Mouse (Mus musculus) mouse trophoblast stem cell (cell line): ENCODE results near the gene Oxnad1.
"Not testable (repeated sequence)": the region's sequence is repeated elsewhere in the genome, so short reads cannot be mapped to it uniquely, and the experiment has no call there.

Experiments
- in situ Hi-C, 2 experiments: fragments of 300-500 bp; cut with MseI, MboI; formaldehyde crosslinking; loops; 2 replicates in 1 of 2; 3 replicates in 1 of 2; pipeline ENCODE4 v1.15.1; 2025

Gene Oxnad1

DNA sequence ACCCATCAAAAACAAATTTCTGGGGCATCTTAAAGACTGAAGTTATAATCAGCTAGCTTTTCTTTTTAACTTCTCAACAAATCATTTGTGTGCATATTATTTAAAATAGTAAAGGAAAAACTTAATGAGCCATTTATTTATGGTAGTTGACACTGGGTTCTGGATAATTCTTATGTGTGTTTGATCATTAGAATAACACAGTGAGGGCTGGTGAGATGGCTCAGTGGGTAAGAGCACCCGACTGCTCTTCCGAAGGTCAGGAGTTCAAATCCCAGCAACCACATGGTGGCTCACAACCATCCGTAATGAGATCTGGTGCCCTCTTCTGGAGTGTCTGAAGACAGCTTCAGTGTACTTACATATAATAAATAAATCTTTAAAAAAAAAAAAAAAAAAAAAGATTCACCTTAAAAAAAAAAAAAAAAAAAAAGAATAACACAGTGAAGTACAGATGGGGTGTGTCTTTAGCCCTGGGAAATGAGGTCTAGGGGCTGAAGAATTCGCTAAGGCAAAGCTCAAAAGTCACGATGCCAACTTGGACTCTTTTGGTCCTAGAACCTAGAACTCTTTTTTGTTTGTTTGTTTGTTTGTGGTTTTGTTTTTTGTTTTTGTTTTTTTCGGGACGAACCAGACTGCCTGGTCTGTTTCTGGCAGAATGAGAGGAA lies 2.5 kb downstream of the Oxnad1 start:
- in situ Hi-C loops, result not testable (repeated sequence)

GRCm38 (mm10) chr14:32091124-32091523 lies 6.0 kb downstream of the Oxnad1 start:
- in situ Hi-C loops, result no loop called here

DNA sequence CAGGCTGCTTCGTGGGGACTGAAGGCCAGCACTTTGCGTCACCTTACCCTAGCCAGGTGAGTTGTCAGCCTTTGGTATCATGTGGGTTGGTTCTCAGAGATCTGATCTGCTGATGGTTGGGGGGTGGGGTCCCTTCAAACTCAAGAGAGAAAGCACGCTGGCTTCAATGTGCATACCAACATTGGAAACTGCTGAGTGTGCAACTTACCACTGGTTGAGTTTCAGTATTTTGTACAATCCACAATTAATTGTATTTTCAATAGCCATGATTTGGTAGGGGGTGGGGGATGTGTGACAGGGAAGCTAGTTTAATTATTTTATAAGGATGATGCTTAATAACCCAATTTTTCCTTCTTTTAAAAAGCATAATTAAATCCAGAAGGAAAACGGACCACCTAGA lies 6.5 kb downstream of the Oxnad1 start:
- in situ Hi-C loops, result no loop called here

DNA sequence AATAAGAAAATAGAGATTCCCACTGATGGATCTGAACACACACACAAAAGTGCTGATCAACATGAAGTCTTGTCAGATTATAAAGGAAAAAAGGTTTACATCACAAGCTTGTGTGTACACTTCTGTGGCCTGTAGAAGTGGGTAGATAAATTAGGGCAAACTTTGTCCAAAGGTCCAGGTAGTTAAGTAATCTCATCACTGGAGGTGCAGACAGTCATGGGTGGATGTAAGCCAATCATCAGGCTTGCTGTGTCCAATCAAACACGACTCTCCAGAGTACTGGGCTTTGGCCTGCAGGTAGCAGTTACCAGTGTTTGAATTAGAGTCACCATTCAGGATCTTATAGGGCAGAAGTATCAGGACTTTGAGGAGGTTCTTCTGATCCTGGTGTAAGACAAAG lies 7.8 kb downstream of the Oxnad1 start:
- in situ Hi-C loops, result no loop called here

DNA sequence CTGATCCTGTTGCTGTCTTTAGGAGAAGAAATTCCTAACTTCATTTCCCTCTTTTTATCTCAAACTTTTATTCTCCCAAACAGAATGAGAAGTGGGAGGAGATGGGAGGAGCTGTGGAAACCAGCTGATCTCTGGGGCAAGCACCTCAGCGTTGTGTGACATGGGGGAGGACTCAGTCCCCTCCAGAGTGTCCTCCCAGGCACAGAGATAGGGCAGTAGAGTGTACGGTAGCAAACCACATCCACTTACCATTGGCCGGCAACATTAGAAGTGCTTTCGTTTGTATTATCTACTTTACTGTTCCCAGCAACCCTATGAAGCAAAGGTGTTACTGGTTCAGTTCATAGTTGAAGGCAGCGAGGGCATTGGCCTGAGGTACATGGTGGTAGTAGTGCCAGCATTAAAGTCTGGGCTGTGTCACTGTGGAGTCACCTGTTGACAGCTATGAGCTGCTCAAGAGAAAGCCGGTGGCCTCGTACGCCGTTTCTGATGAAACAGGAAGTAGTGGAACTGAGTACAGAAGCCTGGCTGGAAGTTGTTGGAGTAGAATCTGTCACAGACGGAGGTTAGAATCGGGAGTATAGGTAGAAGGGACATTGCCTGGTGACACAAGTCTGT lies 8.4 kb downstream of the Oxnad1 start:
- in situ Hi-C loops, result no loop called here

- in situ Hi-C loops, result no loop called here
Observed at GRCm38 (mm10) chr14:32095646-32096045, 10.5 kb downstream of the Oxnad1 start.

GRCm38 (mm10) chr14:32096740-32097139 lies 11.6 kb downstream of the Oxnad1 start:
- in situ Hi-C loops, result no loop called here

DNA sequence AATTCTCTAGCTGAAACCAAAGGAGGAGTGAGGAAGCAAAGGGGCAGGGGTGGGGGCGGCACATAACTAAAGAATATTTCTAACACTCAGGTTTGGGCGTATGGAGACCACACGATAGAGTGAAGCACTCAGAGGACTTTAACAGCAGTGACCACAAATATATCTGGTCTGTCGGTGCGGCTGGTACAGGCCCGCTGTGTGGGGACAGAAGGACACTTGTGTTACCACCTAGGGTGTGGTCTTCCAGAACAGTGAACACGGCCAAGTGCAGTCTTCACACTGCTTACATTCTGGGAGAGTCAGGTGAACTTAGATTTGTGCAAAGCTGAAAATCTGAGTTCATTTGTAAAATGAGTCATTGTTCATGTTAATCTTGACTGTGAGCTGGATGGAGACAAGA lies 12.5 kb downstream of the Oxnad1 start:
- in situ Hi-C loops, result no loop called here

- in situ Hi-C loops, result no loop called here
Observed at GRCm38 (mm10) chr14:32098951-32099350, 13.8 kb downstream of the Oxnad1 start.

GRCm38 (mm10) chr14:32103556-32103955 lies 18.4 kb downstream of the Oxnad1 start:
- in situ Hi-C loops, result no loop called here

GRCm38 (mm10) chr14:32105663-32106062 lies 20.5 kb downstream of the Oxnad1 start:
- in situ Hi-C loops, result no loop called here

DNA sequence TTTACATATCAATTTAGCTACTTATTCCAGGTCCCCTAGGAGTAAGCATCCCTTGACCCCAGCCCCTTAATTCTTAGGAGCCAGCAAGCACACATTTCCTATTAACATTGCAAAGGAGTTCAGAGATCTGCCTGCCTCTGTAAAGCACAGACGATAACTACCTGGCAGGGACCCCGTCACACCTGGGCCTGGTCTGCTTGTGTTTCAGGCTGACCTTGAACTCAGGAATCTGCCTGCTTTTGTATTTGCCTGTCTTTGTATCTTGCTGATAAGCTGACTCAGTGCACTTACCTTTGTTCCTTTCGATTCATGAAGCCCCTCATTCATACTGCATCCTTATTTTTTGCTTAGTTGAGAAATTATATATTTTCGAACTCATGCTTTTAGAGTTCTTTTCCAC lies 21.7 kb downstream of the Oxnad1 start:
- in situ Hi-C loops, result no loop called here

GRCm38 (mm10) chr14:32112124-32112523 lies 26.9 kb downstream of the Oxnad1 start:
- in situ Hi-C loops, result not testable (repeated sequence)

- in situ Hi-C loops, result no loop called here
Observed at GRCm38 (mm10) chr14:32120940-32121919, 36.1 kb downstream of the Oxnad1 start.

- in situ Hi-C loops, result no loop called here
Observed at GRCm38 (mm10) chr14:32121920-32122315, 36.7 kb downstream of the Oxnad1 start.

GRCm38 (mm10) chr14:32124261-32124660 lies 39.1 kb downstream of the Oxnad1 start:
- in situ Hi-C loops, result no loop called here

- in situ Hi-C loops, result not testable (repeated sequence)
Observed at GRCm38 (mm10) chr14:32125256-32125655, 40.1 kb downstream of the Oxnad1 start.

DNA sequence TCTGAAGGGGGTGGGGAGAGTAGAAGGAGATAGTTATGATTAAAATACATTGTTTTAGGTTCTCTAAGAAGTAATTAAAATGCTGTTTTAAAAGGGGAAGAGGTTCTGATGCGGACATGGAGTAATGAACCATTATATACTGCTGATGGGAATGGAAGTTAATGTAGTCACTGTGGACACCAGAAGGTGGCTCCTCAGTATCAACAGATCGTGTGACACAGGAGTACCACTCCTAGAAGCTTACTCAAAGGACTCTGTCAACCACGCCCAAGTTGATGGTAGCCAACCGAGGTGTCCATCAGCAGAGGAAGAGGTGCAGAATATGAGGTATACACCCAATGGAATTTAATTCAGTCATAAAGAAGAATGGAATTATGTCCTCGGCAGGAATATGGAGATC lies 43.2 kb downstream of the Oxnad1 start:
- in situ Hi-C loops, result no loop called here

DNA sequence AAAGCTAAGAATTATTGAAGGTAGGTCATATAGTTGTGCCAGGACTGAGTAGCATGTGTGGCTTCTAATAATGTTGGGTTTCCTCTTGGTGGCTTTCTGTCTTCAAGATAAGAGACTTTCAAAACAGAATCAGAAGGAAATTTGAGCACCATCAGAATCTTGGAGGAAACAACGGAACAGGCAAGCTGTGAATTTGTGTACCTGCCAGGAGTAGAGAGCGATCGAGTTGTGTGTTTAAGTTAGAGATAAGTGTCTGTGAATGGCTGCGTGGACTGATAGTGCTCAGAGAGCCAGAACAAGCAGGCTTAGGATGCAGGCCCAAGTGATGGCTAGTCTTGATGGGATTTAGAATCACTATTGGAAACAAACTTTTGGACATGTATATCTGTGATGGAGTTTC lies 46.7 kb downstream of the Oxnad1 start:
- in situ Hi-C loops, result no loop called here

DNA sequence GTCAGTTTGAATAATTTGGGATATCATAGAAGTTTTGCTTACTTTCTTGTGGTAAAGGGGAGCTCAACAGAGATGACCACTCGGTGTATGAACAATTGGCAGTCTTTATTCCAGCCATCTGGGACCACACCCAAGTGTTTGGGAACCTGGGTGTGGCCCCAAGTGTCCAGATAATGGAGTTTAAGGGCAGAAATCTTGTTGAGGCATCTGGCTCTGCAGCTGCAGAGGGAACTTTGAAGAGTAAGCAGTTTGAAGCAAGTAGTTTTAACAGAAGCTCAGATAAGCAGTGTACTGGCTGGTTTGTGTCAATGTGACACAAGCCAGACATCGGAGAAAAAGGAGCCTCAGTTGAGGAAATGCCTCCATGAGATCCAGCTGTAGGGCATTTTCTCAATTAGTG lies 49.1 kb downstream of the Oxnad1 start:
- in situ Hi-C loops, result no loop called here

DNA sequence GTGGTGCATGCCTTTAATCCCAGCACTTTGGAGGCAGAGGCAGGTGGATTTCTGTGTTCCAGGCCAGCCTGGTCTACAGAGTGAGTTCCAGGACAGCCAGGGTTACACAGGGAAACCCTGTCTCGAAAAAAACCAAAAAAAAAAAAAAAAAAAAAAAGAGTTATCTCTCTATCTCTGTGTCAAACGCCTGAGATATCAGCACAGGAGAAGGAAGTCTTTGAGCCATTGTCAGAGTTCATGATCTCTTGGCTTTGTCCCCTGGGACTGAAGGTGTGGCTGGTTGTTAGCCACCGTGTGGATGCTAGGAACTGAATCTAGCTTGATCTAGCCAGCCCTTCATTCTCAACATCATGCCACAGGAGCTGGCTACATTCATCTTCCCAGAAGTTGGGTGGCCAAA lies 51.3 kb downstream of the Oxnad1 start:
- in situ Hi-C loops, result not testable (repeated sequence)

DNA sequence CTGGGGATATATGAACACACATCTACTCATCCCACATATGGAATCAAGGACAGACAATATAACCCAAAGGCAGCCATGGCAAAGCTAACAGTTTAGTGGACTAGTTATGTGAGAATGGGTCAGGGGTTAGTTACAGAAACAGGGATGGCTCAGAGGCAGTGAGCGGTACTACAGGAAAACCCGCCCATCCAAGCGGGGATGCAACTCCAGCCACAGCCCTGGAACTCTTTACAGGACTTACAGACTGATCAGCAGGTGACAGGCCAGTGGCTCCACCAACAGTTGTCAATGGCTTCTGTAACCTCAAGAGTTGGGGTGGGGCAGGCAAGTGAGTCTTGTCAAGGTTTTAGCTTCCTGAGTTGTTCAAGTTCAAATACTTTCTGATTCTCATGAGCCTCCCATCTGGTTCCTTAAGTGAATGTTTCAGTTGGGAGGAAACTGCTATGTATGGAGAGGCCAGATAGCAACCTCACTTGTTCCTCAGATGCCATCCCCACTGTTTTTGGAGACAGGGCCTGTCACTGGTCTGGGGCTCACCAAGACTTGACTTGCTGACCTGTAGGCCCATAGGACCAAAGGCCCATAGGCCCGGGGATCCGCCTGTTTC lies 55.3 kb downstream of the Oxnad1 start:
- in situ Hi-C loops, result no loop called here
